Mouse (Mus musculus) neural tube, embryonic 14.5 days (tissue): ENCODE data around the gene Gipc1. TPM values are rescaled to one million over a fixed set of nuclear protein-coding genes. Genes with fewer than 3 reads are reported as not detected.

Experiments used
- ATAC-seq: fragments of 200-750 bp; cut with Nextera tagmentation; 2 replicates; pipeline ENCODE4 v1.8.0; 2017; ENCODE audit warnings: low read depth, mild to moderate bottlenecking, moderate TSS enrichment, moderate library complexity
- H3K27ac ChIP-seq: fragments of 300-500 bp; sonication (generic); 2 replicates; pipeline ENCODE4 v1.5.1; 2014; ENCODE audit warnings: low read depth, mild to moderate bottlenecking, control low read depth, low read length, moderate library complexity, mixed read lengths
- H3K27me3 ChIP-seq: fragments of 300-500 bp; sonication (generic); 2 replicates; pipeline ENCODE4 v1.6.1; 2014; ENCODE audit warnings: low read length; ENCODE audit not compliant: control insufficient read depth, insufficient read depth
- H3K36me3 ChIP-seq: fragments of 300-500 bp; sonication (generic); 2 replicates; pipeline ENCODE4 v1.6.1; 2014; ENCODE audit warnings: low read length, mixed read lengths; ENCODE audit not compliant: control insufficient read depth, insufficient read depth
- H3K4me1 ChIP-seq: fragments of 300-500 bp; sonication (generic); 2 replicates; pipeline ENCODE4 v1.6.1; 2014; ENCODE audit warnings: low read length; ENCODE audit not compliant: control insufficient read depth, insufficient read depth
- H3K4me2 ChIP-seq: fragments of 300-500 bp; sonication (generic); 2 replicates; pipeline ENCODE4 v1.6.1; 2014; ENCODE audit warnings: mild to moderate bottlenecking, low read depth, low read length, control low read depth
- H3K4me3 ChIP-seq: fragments of 300-500 bp; sonication (generic); 2 replicates; pipeline ENCODE4 v1.5.1; 2014; ENCODE audit warnings: low read depth, low read length, control low read depth, mixed read lengths
- H3K9ac ChIP-seq: fragments of 300-500 bp; sonication (generic); replicated peaks from 2 replicates; pipeline ENCODE4 v1.6.1; 2014; ENCODE audit warnings: low read depth, mild to moderate bottlenecking, control low read depth, low read length, mixed read lengths
- H3K9me3 ChIP-seq: fragments of 300-500 bp; sonication (generic); 2 replicates; pipeline ENCODE4 v1.6.1; 2016; ENCODE audit warnings: low read length; ENCODE audit not compliant: control insufficient read depth
- WGBS: fragments of 180-500 bp; shearing (Covaris S2); extraction: QIAGEN DNeasy Blood & Tissue Kit; methylation state at CpG from one replicate; pipeline ENCODE4 v1.1.7; 2014; 5-methylcytosine and 5-hydroxymethylcytosine counted together
- polyA plus RNA-seq: library from polyadenylated mRNA; unstranded; fragments of >200 nt; fragmentation: Nextera tagmentation; extraction: Ambion mirVana; gene quantifications from 2 replicates; pipeline ENCODE4 v1.2.1, GENCODE M21; 2014

Gene Gipc1
- polyA plus RNA-seq, 1 experiment from 2014 or later = 90.2 TPM

- H3K9ac ChIP-seq = no peak overlapping the region
- no peak overlapping the region for H3K27ac ChIP-seq
- H3K4me2 ChIP-seq = no peak overlapping the region
- no peaks in the 10 kb centered on the region for H3K9me3 ChIP-seq
- no peaks in the 10 kb centered on the region for H3K4me1 ChIP-seq
- H3K36me3 ChIP-seq = peaks cover 10% of the 10 kb centered on the region
- H3K27me3 ChIP-seq = no peaks in the 10 kb centered on the region
- no peak overlapping the region for H3K4me3 ChIP-seq
- WGBS = 81% methylated on average over 2 of the region's 2 CpGs
- no peak for ATAC-seq
These were observed 35.4 kb upstream of the Gipc1 start for GRCm38 (mm10) chr8:83617111-83617510.

DNA sequence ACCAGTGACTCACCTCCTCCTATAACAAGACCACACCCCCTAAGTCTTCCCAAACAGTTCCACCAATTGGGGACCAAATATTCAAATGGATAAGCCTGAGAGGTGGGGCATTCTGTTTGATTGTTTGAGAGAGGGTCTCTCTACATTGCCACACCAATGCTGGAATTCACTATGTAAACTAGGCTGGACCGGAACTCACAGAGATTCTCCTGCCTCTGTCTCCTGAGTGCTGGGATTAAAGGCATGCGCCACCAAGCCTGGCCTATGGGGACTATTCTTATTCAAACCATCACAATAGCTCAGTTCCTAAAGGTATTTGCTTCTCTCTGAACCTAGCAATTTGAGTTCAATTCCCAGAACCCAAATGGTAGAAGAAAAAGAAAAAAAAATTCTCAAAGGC, 33.9 kb upstream of the Gipc1 start:
- H3K9me3 ChIP-seq = no peaks in the 10 kb centered on the region
- H3K27ac ChIP-seq = no peak overlapping the region
- no peaks in the 10 kb centered on the region for H3K36me3 ChIP-seq
- H3K4me2 ChIP-seq = no peak overlapping the region
- H3K27me3 ChIP-seq = no peaks in the 10 kb centered on the region
- no peak overlapping the region for H3K4me3 ChIP-seq
- no peak overlapping the region for H3K9ac ChIP-seq
- no peaks in the 10 kb centered on the region for H3K4me1 ChIP-seq
- WGBS = 95% methylated on average over 2 of the region's 2 CpGs
- no peak for ATAC-seq

- no peak for ATAC-seq
- Histone ChIP-seq H3K9me3 (no peaks in the 10 kb centered on the region), H3K4me3 (no peak overlapping the region), H3K27ac (no peak overlapping the region), H3K27me3 (no peaks in the 10 kb centered on the region), H3K4me2 (no peak overlapping the region), H3K4me1 (no peaks in the 10 kb centered on the region), H3K9ac (no peak overlapping the region), H3K36me3 (no peaks in the 10 kb centered on the region)
- 94% methylated on average over 9 of the region's 9 CpGs for WGBS
These were observed 32.8 kb upstream of the Gipc1 start for GRCm38 (mm10) chr8:83619568-83620285.

DNA sequence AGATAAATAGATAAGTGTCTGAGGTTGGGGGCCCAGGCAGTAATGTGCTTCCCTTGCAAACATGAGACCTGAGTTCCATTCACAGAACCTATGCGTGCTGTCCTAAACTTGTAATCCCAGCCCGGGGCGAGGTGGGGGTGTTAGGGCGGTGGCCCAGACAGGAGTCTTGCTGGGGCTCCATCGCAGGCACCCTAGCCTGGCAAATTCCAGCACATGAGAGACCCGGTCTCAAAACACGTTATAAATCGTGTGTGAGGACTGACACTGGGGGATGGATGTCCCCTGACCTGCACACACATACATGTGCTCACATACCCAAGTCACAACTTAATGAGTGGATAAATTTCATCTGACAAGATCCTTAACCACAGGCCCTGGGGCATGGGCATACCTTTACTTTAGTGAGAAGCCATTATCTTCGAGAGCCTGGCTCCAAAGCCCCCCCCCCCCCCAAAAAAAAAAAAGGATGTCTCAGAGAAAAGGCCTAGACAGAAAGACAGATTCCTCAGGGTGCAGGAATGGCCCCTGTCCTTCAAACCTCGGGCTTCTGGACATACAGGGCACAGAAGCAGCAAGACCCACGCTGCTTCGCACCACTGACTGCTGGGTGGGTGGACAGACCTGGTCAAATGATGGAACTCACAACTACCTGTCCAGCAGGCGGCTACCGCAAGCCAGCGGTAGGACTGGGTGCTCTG, 30.6 kb upstream of the Gipc1 start:
- Histone ChIP-seq H3K9ac (no peak overlapping the region; the same call in 1 of the 2 replicates), H3K4me3 (peak overlapping the region; percentile 27), H3K27ac (peak overlapping the region; percentile 30; the same call in 1 of the 2 replicates), H3K4me1 (no peaks in the 10 kb centered on the region), H3K9me3 (no peaks in the 10 kb centered on the region), H3K4me2 (peak overlapping the region; percentile 59), H3K36me3 (no peaks in the 10 kb centered on the region), H3K27me3 (no peaks in the 10 kb centered on the region)
- 53% methylated on average over 15 of the region's 15 CpGs for WGBS
- ATAC-seq = peak; percentile 53

- WGBS = 11% methylated on average over 23 of the region's 23 CpGs
- Histone ChIP-seq H3K27ac (peak overlapping the region; percentile 30; the same call in 1 of the 2 replicates), H3K36me3 (no peaks in the 10 kb centered on the region), H3K9me3 (no peaks in the 10 kb centered on the region), H3K4me2 (peak overlapping the region; percentile 59), H3K9ac (no peak overlapping the region; the same call in 1 of the 2 replicates), H3K4me3 (peak overlapping the region; percentile 27), H3K4me1 (no peaks in the 10 kb centered on the region), H3K27me3 (no peaks in the 10 kb centered on the region)
- ATAC-seq = peak; percentile 97
These were observed 30.0 kb upstream of the Gipc1 start for GRCm38 (mm10) chr8:83622389-83622989.

GRCm38 (mm10) chr8:83623549-83623948, 28.9 kb upstream of the Gipc1 start:
- Histone ChIP-seq H3K36me3 (no peaks in the 10 kb centered on the region), H3K9ac (no peak overlapping the region), H3K27me3 (no peaks in the 10 kb centered on the region), H3K4me3 (no peak overlapping the region), H3K4me1 (no peaks in the 10 kb centered on the region), H3K4me2 (no peak overlapping the region), H3K27ac (no peak overlapping the region), H3K9me3 (no peaks in the 10 kb centered on the region)
- no peak for ATAC-seq
- WGBS = 90% methylated on average over 7 of the region's 7 CpGs

DNA sequence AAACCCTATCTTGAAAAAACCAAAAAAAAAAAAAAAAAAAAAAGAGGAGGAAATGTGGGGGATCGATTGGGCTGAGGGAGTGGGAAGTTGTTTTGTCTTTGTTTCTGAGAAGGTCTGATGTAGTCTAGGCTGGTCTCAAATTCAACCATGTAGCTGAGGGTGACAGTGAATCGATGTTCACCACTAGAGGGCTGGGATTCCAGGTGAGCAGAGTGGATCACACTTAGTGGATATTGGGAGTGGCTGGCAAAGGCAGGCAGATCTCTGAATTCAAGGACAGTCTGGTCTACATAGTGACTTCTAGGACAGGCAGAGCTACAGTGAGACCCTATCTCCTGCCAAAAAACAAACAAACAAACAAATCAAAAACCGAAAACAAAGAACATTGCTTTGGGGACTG, 27.7 kb upstream of the Gipc1 start:
- H3K36me3 ChIP-seq = no peaks in the 10 kb centered on the region
- H3K27ac ChIP-seq = no peak overlapping the region
- H3K4me2 ChIP-seq = no peak overlapping the region
- H3K9me3 ChIP-seq = no peaks in the 10 kb centered on the region
- no peak for ATAC-seq
- 47% methylated on average over 3 of the region's 3 CpGs for WGBS
- H3K27me3 ChIP-seq = no peaks in the 10 kb centered on the region
- H3K4me1 ChIP-seq = no peaks in the 10 kb centered on the region
- no peak overlapping the region for H3K9ac ChIP-seq
- no peak overlapping the region for H3K4me3 ChIP-seq

- no peaks in the 10 kb centered on the region for H3K4me1 ChIP-seq
- 94% methylated on average over 6 of the region's 6 CpGs for WGBS
- H3K36me3 ChIP-seq = no peaks in the 10 kb centered on the region
- no peak overlapping the region for H3K27ac ChIP-seq
- no peak overlapping the region for H3K9ac ChIP-seq
- no peaks in the 10 kb centered on the region for H3K27me3 ChIP-seq
- no peak overlapping the region for H3K4me3 ChIP-seq
- no peaks in the 10 kb centered on the region for H3K9me3 ChIP-seq
- no peak overlapping the region for H3K4me2 ChIP-seq
- no peak for ATAC-seq
These were observed 26.7 kb upstream of the Gipc1 start for GRCm38 (mm10) chr8:83625676-83626299.
